Mouse (Mus musculus): Measurements from ENCODE around the gene Fam208a. TPM values are rescaled to one million over a fixed set of nuclear protein-coding genes. Genes with fewer than 3 reads are reported as not detected.

The Fam208a gene
- total and polyA plus RNA-seq, 3 experiments, result 4.4 to 11.4 (median 8.2) TPM

- Histone ChIP-seq H3K4me2 (ENCODE audit: insufficient read depth, low read depth, poor library complexity, severe bottlenecking) (no peak overlapping the region), H3K36me3 (replicated peaks in 1 of 2; ENCODE audit: control insufficient read depth in 1 of 2, insufficient read depth in 1 of 2, low read length in 1 of 2) (no peaks in the 10 kb centered on the region), H3K4me1 (ENCODE audit: control insufficient read depth in 1 of 2, insufficient read depth in 2 of 2) (peaks cover 19 to 34% of the 10 kb centered on the region in 2 experiments), H3K9me3 (replicated peaks; ENCODE audit: low read length) (no peaks in the 10 kb centered on the region), H3K79me2 (replicated peaks; ENCODE audit: control insufficient read depth, extremely low read depth, insufficient read depth, poor library complexity, severe bottlenecking) (no peaks in the 10 kb centered on the region), H3K27me3 (replicated peaks) (peaks cover 5% of the 10 kb centered on the region), H3K9ac (ENCODE audit: insufficient read depth, low read depth) (no peak overlapping the region), H3K4me3 (replicated peaks in 1 of 3; ENCODE audit: low read depth in 2 of 3, low read length in 2 of 3, poor library complexity in 1 of 3) (no peak overlapping the region), H3K27ac (ENCODE audit: insufficient read depth, low read depth) (no peak overlapping the region)
- DNase-seq (ENCODE audit: extremely low read depth), result peak; percentile 39
- in situ Hi-C loops (cut with MboI; ENCODE audit: low pct_ligation_motif_present, low pct_unique_long_range_greater_than_20kb, low sequenced_read_pairs) (loop anchor here (5.0 kb wide), 1 partner anchor 55 kb away; no protein-coding TSS in a partner anchor), dilution Hi-C loops (cut with MboI; ENCODE audit: extremely low pct_ligation_motif_present, extremely low pct_unique_long_range_greater_than_20kb, low sequenced_read_pairs) (no loop called here)
- no peak for TF ChIP-seq TCF12 (IDR thresholded peaks at IDR 0.05; ENCODE audit: low read depth, low read length)
- TF ChIP-seq IRF4 (IDR thresholded peaks at IDR 0.05; ENCODE audit: low read depth, low read length), result no peak
Observed at GRCm38 (mm10) chr14:27397526-27397925, 31.1 kb upstream of the Fam208a start.

GRCm38 (mm10) chr14:27400495-27400894 lies 28.1 kb upstream of the Fam208a start:
- peaks cover 25 to 59% of the 10 kb centered on the region in 2 experiments for H3K4me1 ChIP-seq (ENCODE audit: control insufficient read depth in 1 of 2, insufficient read depth in 2 of 2)
- no peak for DNase-seq (ENCODE audit: extremely low read depth)
- in situ Hi-C loops (cut with MboI; ENCODE audit: low pct_ligation_motif_present, low pct_unique_long_range_greater_than_20kb, low sequenced_read_pairs), result no loop called here
- TF ChIP-seq EP300 (IDR thresholded peaks at IDR 0.05; ENCODE audit: low read length) (no peak), IRF4 (IDR thresholded peaks at IDR 0.05; ENCODE audit: low read depth, low read length) (no peak), USF1 (IDR thresholded peaks at IDR 0.05; ENCODE audit: low read depth, low read length) (no peak), ZMIZ1 (IDR thresholded peaks at IDR 0.05; ENCODE audit: low read depth, low read length) (no peak), POLR2A (IDR thresholded peaks at IDR 0.05; ENCODE audit: low read depth, low read length) (no peak), ZC3H11A (IDR thresholded peaks at IDR 0.05; ENCODE audit: low read depth, low read length) (no peak), USF2 (conservative IDR thresholded peaks at IDR 0.05; ENCODE audit: low read depth, low read length) (no peak), ZKSCAN1 (IDR thresholded peaks at IDR 0.05; ENCODE audit: borderline replicate concordance, low read depth, low read length) (no peak), CHD1 (IDR thresholded peaks at IDR 0.05; ENCODE audit: low read depth, low read length) (no peak), PAX5 (IDR thresholded peaks at IDR 0.05; ENCODE audit: low read length) (no peak)
- H3K4me2 ChIP-seq (ENCODE audit: insufficient read depth, low read depth, poor library complexity, severe bottlenecking), result no peak overlapping the region
- H3K27ac ChIP-seq (ENCODE audit: insufficient read depth, low read depth), result no peak overlapping the region
- dilution Hi-C loops (cut with MboI; ENCODE audit: extremely low pct_ligation_motif_present, extremely low pct_unique_long_range_greater_than_20kb, low sequenced_read_pairs), result no loop called here
- no peaks in the 10 kb centered on the region for H3K79me2 ChIP-seq (replicated peaks; ENCODE audit: control insufficient read depth, extremely low read depth, insufficient read depth, poor library complexity, severe bottlenecking)
- no peaks in the 10 kb centered on the region for H3K36me3 ChIP-seq (replicated peaks in 1 of 2; ENCODE audit: control insufficient read depth in 1 of 2, insufficient read depth in 1 of 2, low read length in 1 of 2)
- no peak overlapping the region for H3K9ac ChIP-seq (ENCODE audit: insufficient read depth, low read depth)
- no peaks in the 10 kb centered on the region for H3K9me3 ChIP-seq (replicated peaks; ENCODE audit: low read length)
- peaks cover 5% of the 10 kb centered on the region for H3K27me3 ChIP-seq (replicated peaks)
- H3K4me3 ChIP-seq (replicated peaks in 1 of 3; ENCODE audit: low read depth in 2 of 3, low read length in 2 of 3, poor library complexity in 1 of 3), result no peak overlapping the region

GRCm38 (mm10) chr14:27401717-27402278 lies 26.8 kb upstream of the Fam208a start:
- DNase-seq (ENCODE audit: extremely low read depth), result no peak
- TF ChIP-seq CTCF (conservative IDR thresholded peaks at IDR 0.05 in 1 of 2, IDR thresholded peaks at IDR 0.05 in 1 of 2; ENCODE audit: low read depth in 2 of 2, low read length in 2 of 2) (no peak), MAZ (IDR thresholded peaks at IDR 0.05; ENCODE audit: low read depth, low read length) (no peak), ZMIZ1 (IDR thresholded peaks at IDR 0.05; ENCODE audit: low read depth, low read length) (no peak), NRF1 (IDR thresholded peaks at IDR 0.05; ENCODE audit: low read depth, low read length) (no peak), HCFC1 (IDR thresholded peaks at IDR 0.05; ENCODE audit: low read depth, low read length) (no peak), RCOR1 (conservative IDR thresholded peaks at IDR 0.05; ENCODE audit: low read depth, low read length) (no peak), POLR2AphosphoS2 (IDR thresholded peaks at IDR 0.05; ENCODE audit: low read depth, low read length) (no peak), SMC3 (IDR thresholded peaks at IDR 0.05; ENCODE audit: low read depth, low read length) (no peak), ETS1 (conservative IDR thresholded peaks at IDR 0.05; ENCODE audit: low read depth, low read length) (no peak), TBP (conservative IDR thresholded peaks at IDR 0.05; ENCODE audit: low read depth, low read length) (no peak), ZKSCAN1 (IDR thresholded peaks at IDR 0.05; ENCODE audit: borderline replicate concordance, low read depth, low read length) (no peak), USF2 (conservative IDR thresholded peaks at IDR 0.05; ENCODE audit: low read depth, low read length) (no peak), UBTF (IDR thresholded peaks at IDR 0.05; ENCODE audit: low read depth, low read length) (no peak), IRF4 (IDR thresholded peaks at IDR 0.05; ENCODE audit: low read depth, low read length) (no peak), MEF2A (IDR thresholded peaks at IDR 0.05; ENCODE audit: borderline replicate concordance, low read depth, low read length) (no peak), GABPA (IDR thresholded peaks at IDR 0.05; ENCODE audit: insufficient replicate concordance, low read depth, low read length) (no peak)
- Histone ChIP-seq H3K4me1 (ENCODE audit: control insufficient read depth in 1 of 2, insufficient read depth in 2 of 2) (peaks cover 19 to 58% of the 10 kb centered on the region in 2 experiments), H3K9ac (ENCODE audit: insufficient read depth, low read depth) (no peak overlapping the region), H3K27me3 (replicated peaks) (peaks cover 5% of the 10 kb centered on the region), H3K36me3 (replicated peaks in 1 of 2; ENCODE audit: control insufficient read depth in 1 of 2, insufficient read depth in 1 of 2, low read length in 1 of 2) (no peaks in the 10 kb centered on the region), H3K9me3 (replicated peaks; ENCODE audit: low read length) (peaks cover 8% of the 10 kb centered on the region), H3K27ac (ENCODE audit: insufficient read depth, low read depth) (no peak overlapping the region), H3K4me3 (replicated peaks in 1 of 3; ENCODE audit: low read depth in 2 of 3, low read length in 2 of 3, poor library complexity in 1 of 3) (no peak overlapping the region), H3K4me2 (ENCODE audit: insufficient read depth, low read depth, poor library complexity, severe bottlenecking) (no peak overlapping the region), H3K79me2 (replicated peaks; ENCODE audit: control insufficient read depth, extremely low read depth, insufficient read depth, poor library complexity, severe bottlenecking) (no peaks in the 10 kb centered on the region)
- dilution Hi-C loops (cut with MboI; ENCODE audit: extremely low pct_ligation_motif_present, extremely low pct_unique_long_range_greater_than_20kb, low sequenced_read_pairs), result no loop called here
- in situ Hi-C loops (cut with MboI; ENCODE audit: low pct_ligation_motif_present, low pct_unique_long_range_greater_than_20kb, low sequenced_read_pairs), result no loop called here

Data from CH12.LX (cell line).